8 mouse cellular contexts compared by ENCODE assay signal in genomic region chr2:128967661-128968441, GRCm38 (mm10). TPM values are rescaled to one million over a fixed set of nuclear protein-coding genes. Genes with fewer than 3 reads are reported as not detected.
DNase-seq lines count a peak whose midpoint lies in the region; ATAC-seq and TF ChIP-seq lines count a peak whose summit lies in the region.

Gene Gm10762, minus strand, starts transcription at chr2:128967725.

- H3K27ac ChIP-seq in cortical plate, adult 2 months (ENCODE audit: insufficient read depth, low read length): peak within 1 kb of the TSS; percentile 100

- H3K4me3 ChIP-seq in cortical plate, adult 2 months (ENCODE audit: insufficient read depth, low read length): peak within 1 kb of the TSS; percentile 65

- TF ChIP-seq POLR2A in cortical plate, adult 2 months (IDR thresholded peaks at IDR 0.05; ENCODE audit: extremely low read depth, insufficient read depth, low read length): no peak

- ATAC-seq in activated CD4-positive, CD25-positive, alpha-beta regulatory T cell, adult 4 months: peak; percentile 16
- peak; percentile 9 for ATAC-seq in inflammation-experienced regulatory T-cells, adult 6 months

- peak; percentile 78 for DNase-seq in gastrocnemius, postnatal 10 days
- peak; percentile 59 to 67 for DNase-seq in left cerebral cortex, postnatal 25 days (ENCODE audit: low spot score in 2 of 2)
- peak; percentile 79 for DNase-seq in mesoderm, embryonic 11.5 days (ENCODE audit: low read depth, low spot score)
- DNase-seq in right cerebral cortex, postnatal 25 days: peak; percentile 63
- DNase-seq in urinary bladder, postnatal 4 days (ENCODE audit: low spot score in 2 of 2): peak; percentile 68 to 79

- H3K4me1 ChIP-seq in cortical plate, adult 2 months (ENCODE audit: control insufficient read depth, insufficient read depth, low read length): peaks cover 2% of the 10 kb centered on the region; the same call in 1 of the 2 replicates

- intact Hi-C loops in left cerebral cortex, postnatal 25 days (cut with DNase I): loop anchor here (5.0 kb wide), 1 partner anchor 99 kb away; the partner anchor contains the start of gene Ttl

- TF ChIP-seq CTCF in cortical plate, adult 2 months (IDR thresholded peaks at IDR 0.05; ENCODE audit: extremely low read depth, insufficient read depth, low read length): no peak

RNA-seq across cellular contexts. Expression of gene Gm10762, which starts in this region (rescaled TPM):
- polyA plus RNA-seq in activated CD4-positive, CD25-positive, alpha-beta regulatory T cell, adult 4 months (2017; shearing (Covaris generic)): 1 to 10 TPM; 1.5 to 2.0 TPM
- polyA plus RNA-seq in cortical plate, adult 2 months (2012; rRNA removed): 4.9 and 5.2 TPM in 2 replicates
- 10 to 100 TPM; 11.2 to 15.6 TPM for total RNA-seq in gastrocnemius, postnatal 10 days (2021)
- polyA plus RNA-seq in inflammation-experienced regulatory T-cells, adult 6 months (2017; shearing (Covaris generic)): 1 to 10 TPM in 1 of 3 experiments, under 1 TPM in 2; 0.62 to 1.4 (median 0.78) TPM
- total RNA-seq in left cerebral cortex, postnatal 25 days (2021): 1 to 10 TPM; 4.7 to 5.3 TPM

Comparison
In these comparisons a context has a peak if more than half of its experiments do, and no peak if none do; other contexts are left out.
1. Peak in every context shown above with its lines: DNase-seq, ATAC-seq, H3K4me3 ChIP-seq and H3K27ac ChIP-seq.